Mouse (Mus musculus): ENCODE measurements around the gene Ccr1l1.

GRCm38 (mm10) chr9:123940168-123940567 lies 38.0 kb downstream of the Ccr1l1 start:
- no peak for TF ChIP-seq CTCF (IDR thresholded peaks at IDR 0.05; ENCODE audit: low read depth, low read length)
- TF ChIP-seq POLR2A (IDR thresholded peaks at IDR 0.05; ENCODE audit: borderline replicate concordance, low read depth, low read length): no peak

Measured in bone marrow macrophage, adult 2 months (primary cell).